Mouse (Mus musculus) gastrocnemius, postnatal 14 days (tissue): ENCODE results near the gene Runx1. TPM values are rescaled to one million over a fixed set of nuclear protein-coding genes. Genes with fewer than 3 reads are reported as not detected.

Experiments used
- DNase-seq: peaks from one replicate; pipeline ENCODE4 v3.0.0; 2021; ENCODE audit warnings: mixed read lengths
- intact Hi-C: fragments of 180-260 bp; cut with DNase I; formaldehyde crosslinking; loops from one replicate; pipeline ENCODE4 v1.15.1; 2025; ENCODE audit warnings: low total_unique reads
- total RNA-seq, 2 experiments: library from RNA; stranded (reverse); gene quantifications; 2 replicates each; pipeline ENCODE4 v1.2.3; 2021

Gene Runx1
- total RNA-seq, 2 experiments from 2014 or later = 3.8 to 5.3 TPM

GRCm38 (mm10) chr16:92690759-92691158 lies 135.2 kb downstream of the Runx1 start:
- intact Hi-C loops = loop anchor here (5.0 to 10.0 kb wide), 2 partner anchors 113 to 764 kb away; no protein-coding TSS in a partner anchor
- no peak for DNase-seq

DNA sequence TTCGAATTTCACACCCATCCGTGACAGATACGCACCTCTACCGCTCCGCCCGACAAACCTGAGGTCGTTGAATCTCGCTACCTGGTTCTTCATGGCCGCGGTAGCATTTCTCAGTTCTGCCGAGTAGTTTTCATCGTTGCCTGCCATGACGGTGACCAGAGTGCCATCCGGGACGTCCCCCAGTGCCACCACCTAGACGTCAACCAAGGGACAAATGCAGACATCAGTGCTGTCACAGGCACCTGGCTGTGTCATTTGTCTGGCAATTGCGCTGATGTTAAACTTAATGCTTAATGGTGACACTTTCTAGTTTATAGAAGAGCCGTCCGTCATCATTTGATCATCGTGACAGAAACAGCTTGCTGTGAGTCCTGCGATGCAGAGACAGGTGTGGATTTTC lies 137.0 kb downstream of the Runx1 start:
- intact Hi-C loops = no loop called here
- DNase-seq = no peak

DNA sequence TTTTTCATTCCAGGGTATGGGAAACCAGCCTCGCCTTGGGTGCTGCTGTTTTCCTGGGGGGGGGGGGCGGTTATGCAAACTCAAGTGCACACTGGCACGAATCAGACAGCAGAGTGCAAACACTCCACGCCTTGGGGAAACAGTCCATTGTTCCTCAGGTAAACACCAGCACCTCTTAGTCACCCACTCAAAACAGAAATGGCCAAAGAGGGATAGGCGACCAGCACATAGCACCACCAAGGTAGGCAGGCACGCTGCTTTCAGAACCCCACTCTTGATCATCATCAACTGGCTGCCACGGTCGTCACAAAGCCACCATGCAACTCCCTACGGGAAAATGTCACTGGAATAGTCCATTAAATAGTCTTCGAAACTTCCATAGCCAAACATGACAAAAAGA lies 139.0 kb downstream of the Runx1 start:
- DNase-seq = no peak
- intact Hi-C loops = no loop called here

GRCm38 (mm10) chr16:92685766-92686315 lies 140.1 kb downstream of the Runx1 start:
- DNase-seq = no peak
- intact Hi-C loops = no loop called here

DNA sequence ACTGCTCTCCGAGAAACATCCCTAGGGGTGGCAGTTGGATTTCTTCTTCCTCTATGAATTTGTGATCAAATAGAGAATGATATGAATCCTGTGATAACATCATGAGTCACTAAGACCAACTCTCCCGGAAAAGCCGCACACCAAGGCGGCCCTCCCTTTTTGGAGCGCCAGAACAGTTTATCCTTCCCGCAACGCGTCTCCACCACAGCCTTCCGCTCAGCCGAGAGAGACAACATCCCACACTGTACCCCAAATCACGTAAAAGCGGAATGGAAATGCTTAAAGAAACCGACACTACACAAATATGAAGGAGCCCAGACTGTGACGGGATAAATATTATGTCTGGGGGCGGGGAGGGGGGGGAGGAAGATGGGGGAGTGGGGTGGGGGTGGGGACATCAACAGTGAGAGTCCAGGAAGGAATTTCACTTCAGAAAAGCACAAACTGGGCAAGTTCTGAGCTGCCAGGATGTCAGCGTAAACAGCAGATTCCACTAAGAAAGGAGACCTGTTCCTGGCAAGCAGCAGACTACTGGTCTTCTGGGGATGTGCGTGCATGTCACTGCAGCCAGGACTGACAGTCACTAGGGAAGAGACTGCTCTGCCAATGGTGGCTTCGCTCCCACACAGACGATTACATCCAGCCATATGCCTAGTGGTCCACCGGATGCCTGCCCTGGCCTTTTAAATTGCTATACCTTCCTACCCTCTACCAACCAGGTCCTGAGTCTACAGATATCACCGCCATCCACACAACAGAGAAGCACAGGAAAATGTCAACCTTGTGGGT lies 141.3 kb downstream of the Runx1 start:
- DNase-seq = no peak

GRCm38 (mm10) chr16:92676630-92677029 lies 149.3 kb downstream of the Runx1 start:
- no peak for DNase-seq
- intact Hi-C loops = no loop called here

More for the DNA sequence above, 141.3 kb downstream of the Runx1 start:
- intact Hi-C loops = no loop called here

DNA sequence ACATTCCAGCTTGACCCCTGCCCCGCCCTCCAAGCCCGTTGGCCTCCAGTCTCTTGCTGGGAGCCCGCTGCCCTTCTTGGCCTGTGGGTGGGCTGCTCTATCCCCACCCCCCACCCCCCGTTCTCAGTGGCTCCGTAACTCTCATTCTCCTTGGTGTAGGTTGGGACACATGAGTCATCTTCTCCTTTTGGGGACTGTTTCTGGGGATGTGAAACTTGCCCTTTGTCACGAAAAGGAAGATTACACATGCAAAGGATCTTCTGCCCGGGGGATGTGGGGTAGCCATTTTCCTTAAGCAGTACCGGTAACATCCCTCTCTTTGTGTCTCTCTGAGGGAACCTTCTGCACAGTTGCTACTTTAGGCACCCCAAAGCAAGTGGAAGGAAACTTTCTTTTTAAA lies 150.3 kb downstream of the Runx1 start:
- intact Hi-C loops = no loop called here
- no peak for DNase-seq

GRCm38 (mm10) chr16:92674916-92675450 lies 151.0 kb downstream of the Runx1 start:
- DNase-seq = no peak
- intact Hi-C loops = no loop called here

GRCm38 (mm10) chr16:92674121-92674816 lies 151.7 kb downstream of the Runx1 start:
- no peak for DNase-seq
- intact Hi-C loops = no loop called here

DNA sequence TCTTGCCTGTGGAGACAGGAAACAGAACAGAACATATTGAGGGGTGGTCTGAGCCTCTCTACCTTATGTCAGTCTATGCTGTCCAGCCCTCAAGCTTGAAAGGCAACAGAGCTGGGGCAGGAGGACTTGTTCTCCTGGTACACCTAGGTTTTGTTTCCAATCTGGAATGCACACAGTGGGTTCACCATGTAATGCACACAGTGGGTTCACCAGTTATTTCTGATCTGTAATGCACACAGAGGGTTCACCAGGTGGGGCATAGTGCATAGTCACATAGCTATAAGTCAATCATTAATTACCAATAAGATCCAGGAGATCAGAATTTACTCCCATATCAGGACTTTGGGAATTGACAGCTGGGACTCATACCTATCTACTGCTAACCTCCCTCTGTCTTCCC lies 157.1 kb downstream of the Runx1 start:
- intact Hi-C loops = no loop called here
- DNase-seq = no peak

DNA sequence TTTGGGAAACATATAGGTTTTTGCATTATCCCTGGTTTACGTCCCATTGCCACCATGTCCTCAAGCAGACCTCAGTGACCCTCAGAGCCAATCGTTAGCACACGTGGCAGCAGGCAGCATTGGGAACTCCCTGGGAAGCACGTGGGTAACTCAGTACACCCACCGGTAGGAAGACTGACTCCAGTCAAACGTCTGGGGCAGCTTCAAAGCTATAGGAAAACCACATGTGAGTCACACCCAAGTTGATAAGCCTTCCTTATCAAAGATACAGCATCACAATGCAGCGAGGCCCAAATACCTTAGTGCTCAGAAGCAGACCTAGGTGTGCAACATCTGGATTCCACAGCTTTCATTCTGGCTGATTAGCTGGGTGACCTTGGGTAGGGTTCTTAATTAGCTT lies 164.2 kb downstream of the Runx1 start:
- DNase-seq = no peak
- intact Hi-C loops = no loop called here

DNA sequence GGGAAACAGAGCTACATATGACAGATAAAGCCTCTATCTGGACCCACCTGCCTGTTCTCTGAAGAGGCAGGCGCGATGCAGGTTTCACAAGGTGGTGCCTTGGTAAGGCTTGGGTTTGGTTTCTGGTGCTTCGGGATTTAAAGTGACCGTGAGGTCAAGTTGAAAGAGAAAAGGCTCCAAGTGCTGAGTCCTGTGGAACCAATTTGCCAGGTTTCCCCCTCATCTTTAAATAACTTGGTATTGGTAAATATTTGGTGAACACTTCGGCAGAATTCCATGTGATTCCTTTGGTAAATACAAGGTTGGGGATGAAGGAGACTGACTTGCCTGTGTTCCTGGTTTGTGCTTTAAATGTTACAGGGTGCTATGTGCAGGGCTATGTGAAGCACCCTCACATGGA lies 169.2 kb downstream of the Runx1 start:
- DNase-seq = no peak
- intact Hi-C loops = no loop called here

DNA sequence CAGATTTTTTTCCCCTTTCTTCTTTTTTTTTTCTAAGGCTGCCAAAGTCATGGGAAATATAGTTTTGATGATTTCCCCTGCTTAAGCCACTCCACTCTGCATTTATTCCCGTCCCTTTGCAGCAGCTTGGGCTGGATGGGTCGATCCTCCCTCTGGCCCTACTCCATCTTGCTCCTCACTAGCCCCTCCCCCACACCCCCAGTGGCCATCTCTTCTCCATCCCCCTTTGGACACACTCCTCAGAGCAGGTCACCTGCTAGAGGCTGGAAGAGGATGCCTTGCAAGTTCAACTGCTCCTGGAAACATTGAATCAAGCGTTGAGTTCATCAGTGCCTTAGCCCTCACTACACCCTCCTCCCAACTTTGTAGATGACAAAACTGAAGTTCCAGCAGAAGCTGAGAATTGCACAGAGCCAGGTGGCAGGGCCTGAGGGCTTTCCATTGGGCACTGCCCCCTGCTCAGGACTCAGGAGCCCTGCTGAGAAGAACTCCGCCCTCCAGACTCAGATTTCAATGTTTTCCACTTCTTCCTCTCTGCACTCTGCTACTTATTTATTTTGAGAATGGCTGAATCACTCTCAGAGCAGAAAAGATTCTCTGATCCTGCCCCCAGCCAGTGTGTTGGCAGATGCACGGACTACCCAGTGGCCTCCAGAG lies 171.5 kb downstream of the Runx1 start:
- intact Hi-C loops = no loop called here
- DNase-seq = peak; percentile 31

GRCm38 (mm10) chr16:92653816-92654215 lies 172.1 kb downstream of the Runx1 start:
- no peak for DNase-seq
- intact Hi-C loops = no loop called here

GRCm38 (mm10) chr16:92651256-92651655 lies 174.7 kb downstream of the Runx1 start:
- no peak for DNase-seq

GRCm38 (mm10) chr16:92646153-92646552 lies 179.8 kb downstream of the Runx1 start:
- no peak for DNase-seq
- intact Hi-C loops = no loop called here

More at GRCm38 (mm10) chr16:92651256-92651655, 174.7 kb downstream of the Runx1 start:
- intact Hi-C loops = no loop called here

DNA sequence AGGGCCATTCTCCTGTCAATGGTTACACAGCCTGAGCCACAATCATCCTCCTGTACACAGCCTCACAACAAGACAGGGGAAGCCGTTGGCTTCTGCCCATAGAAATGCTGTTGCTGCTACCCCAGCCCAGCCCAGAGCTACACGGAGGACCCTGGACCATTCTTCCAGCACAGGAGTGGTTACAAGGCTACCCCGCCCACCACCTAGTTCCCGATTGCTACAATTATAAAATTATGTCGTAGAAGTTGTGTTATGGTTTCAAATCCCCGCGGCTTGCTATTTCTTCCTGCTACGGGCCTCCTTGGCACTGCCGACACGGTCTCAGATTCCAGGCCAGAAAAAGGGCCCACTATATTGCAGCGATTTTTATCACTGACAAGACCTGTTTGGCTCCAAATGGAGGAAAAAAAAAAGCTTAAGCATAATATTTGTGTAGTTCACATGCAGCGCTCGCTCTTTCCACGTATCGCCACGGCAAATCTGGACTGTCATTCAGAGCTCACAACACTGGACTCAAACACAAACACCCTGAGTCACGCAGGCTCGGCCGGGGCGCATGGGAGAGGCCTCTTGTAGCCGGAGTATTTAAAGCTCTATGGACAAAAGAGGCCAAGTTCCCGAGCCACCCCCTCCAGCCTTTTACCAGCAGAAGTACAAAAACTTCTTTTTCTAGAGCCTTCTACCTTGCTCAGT lies 180.4 kb downstream of the Runx1 start:
- intact Hi-C loops = no loop called here
- no peak for DNase-seq

DNA sequence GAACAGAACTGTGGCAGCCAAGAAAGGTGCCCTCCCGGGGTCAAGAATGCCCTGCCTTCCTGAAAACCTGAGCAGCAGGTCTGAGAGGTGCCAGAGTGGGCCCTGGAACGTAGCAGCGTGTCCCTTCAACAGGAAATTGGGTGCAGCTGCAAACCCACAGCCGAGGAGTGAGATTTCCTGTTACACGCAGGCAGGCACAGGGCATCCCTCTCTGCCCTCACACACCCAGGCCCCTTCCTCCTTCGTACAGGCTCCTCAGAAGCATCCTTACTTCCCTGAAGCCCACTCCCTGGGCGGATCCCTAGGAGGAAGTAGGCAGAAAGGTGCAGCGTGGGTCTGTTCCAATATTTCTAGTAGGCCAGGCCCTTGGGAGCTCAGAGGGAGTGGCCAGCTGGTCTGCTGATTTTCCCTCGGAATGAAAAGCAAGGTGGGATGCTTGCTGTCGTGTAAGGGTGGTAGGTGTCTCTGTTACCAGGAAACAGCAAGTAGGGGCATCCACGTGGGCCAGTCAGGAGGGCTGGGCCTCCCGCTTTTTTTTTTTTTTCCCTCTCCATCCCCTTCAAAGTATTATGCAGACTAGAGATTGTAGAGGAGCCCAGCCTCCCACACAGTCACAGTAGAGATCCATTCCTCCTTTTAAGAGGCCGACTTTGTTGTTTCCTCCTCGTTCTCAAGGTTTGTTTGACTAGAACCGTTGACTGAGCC lies 181.1 kb downstream of the Runx1 start:
- DNase-seq = no peak
- intact Hi-C loops = no loop called here

GRCm38 (mm10) chr16:92644315-92644714 lies 181.6 kb downstream of the Runx1 start:
- intact Hi-C loops = no loop called here
- no peak for DNase-seq
